23 mouse cellular contexts compared by ENCODE assay signal in genomic region chr13:98413233-98413632, GRCm38 (mm10). TPM values are rescaled to one million over a fixed set of nuclear protein-coding genes. Genes with fewer than 3 reads are reported as not detected.
"Had no signal": no experiment of that assay in that cellular context is flagged by ENCODE, and none has a peak within 500 bp of the region (broad histone marks: within the 10 kb centered on the region; RNA-seq: fewer than 3 reads in every experiment).

No protein-coding gene starts in this region.

- DNase-seq: lung, adult 2 months; lung, postnatal 14 days; lung, postnatal 36 days; midbrain, embryonic 14.5 days; retina, postnatal 1 day; right cerebral cortex, adult 18-20 months; right cerebral cortex, postnatal 25 days; right cerebral cortex, postnatal 4 days; spleen, adult 18-20 months; thymus, adult 18-20 months; thymus, postnatal 14 days; thymus, postnatal 36 days had no signal

- H3K4me1 ChIP-seq: midbrain, embryonic 10.5 days; midbrain, embryonic 12.5 days; neural tube, embryonic 13.5 days; neural tube, embryonic 15.5 days had no signal

- H3K4me3 ChIP-seq: midbrain, embryonic 10.5 days; midbrain, embryonic 12.5 days; myocyte; neural tube, embryonic 13.5 days; neural tube, embryonic 15.5 days had no signal

- H3K9ac ChIP-seq: liver, embryonic 14.5 days; midbrain, embryonic 12.5 days; neural tube, embryonic 13.5 days; neural tube, embryonic 15.5 days had no signal

- H3K27ac ChIP-seq: liver, embryonic 14.5 days; midbrain, embryonic 10.5 days; midbrain, embryonic 12.5 days; neural tube, embryonic 13.5 days; neural tube, embryonic 15.5 days had no signal

- H3K9me3 ChIP-seq: midbrain, embryonic 10.5 days; midbrain, embryonic 12.5 days; neural tube, embryonic 13.5 days; neural tube, embryonic 15.5 days had no signal

- ATAC-seq: midbrain, embryonic 16.5 days had no signal

- H3K36me3 ChIP-seq: midbrain, embryonic 10.5 days; midbrain, embryonic 12.5 days; neural tube, embryonic 13.5 days; neural tube, embryonic 15.5 days had no signal

- H3K4me2 ChIP-seq: midbrain, embryonic 12.5 days; neural tube, embryonic 13.5 days; neural tube, embryonic 15.5 days had no signal

- H3K27me3 ChIP-seq: midbrain, embryonic 12.5 days; neural tube, embryonic 15.5 days had no signal

RNA-seq across cellular contexts. Expression of gene Foxd1, which starts 59.2 kb away (rescaled TPM):
- polyA plus RNA-seq: liver, embryonic 16.5 days; lung, embryonic 16.5 days; small intestine, adult 2 months; stomach, embryonic 14.5 days had no signal
